Mouse (Mus musculus) cerebellum, adult 2 months (tissue): Measurements from ENCODE around the gene Mas1. TPM values are rescaled to one million over a fixed set of nuclear protein-coding genes. Genes with fewer than 3 reads are reported as not detected.
A peak's percentile ranks its signal among the peaks of the same experiment; 100 is the strongest.

Source experiments
- DNase-seq, 2 experiments: peaks; one replicate each; pipeline ENCODE4 v3.0.0; 2021
- H3K27ac ChIP-seq: fragments of 200-500 bp; 2 replicates; pipeline ENCODE4 v1.5.1; 2012; ENCODE audit warnings: low read length, control low read depth, inconsistent platforms; ENCODE audit not compliant: insufficient read depth
- H3K27me3 ChIP-seq: fragments of 200-500 bp; 2 replicates; pipeline ENCODE4 v1.6.1; 2012; ENCODE audit warnings: inconsistent platforms, mild to moderate bottlenecking, low read length, moderate library complexity; ENCODE audit not compliant: control insufficient read depth, insufficient read depth
- H3K4me1 ChIP-seq: fragments of 200-500 bp; 2 replicates; pipeline ENCODE4 v1.6.1; 2011; ENCODE audit warnings: low read length; ENCODE audit not compliant: control insufficient read depth, insufficient read depth
- H3K4me3 ChIP-seq: fragments of 200-500 bp; replicated peaks from 2 replicates; pipeline ENCODE3; 2011; ENCODE audit warnings: mild to moderate bottlenecking, low read depth, low read length, control low read depth; ENCODE audit not compliant: insufficient read depth
- CTCF ChIP-seq: fragments of 200-500 bp; IDR thresholded peaks from 2 replicates; pipeline ENCODE4 v1.5.1; 2011; ENCODE audit warnings: low read depth, mild to moderate bottlenecking, control low read depth, low read length, moderate library complexity, borderline replicate concordance; ENCODE audit not compliant: insufficient read depth
- POLR2A ChIP-seq: fragments of 200-500 bp; IDR thresholded peaks from 2 replicates; pipeline ENCODE4 v1.6.1; 2011; ENCODE audit warnings: low read length, control low read depth, borderline replicate concordance; ENCODE audit not compliant: insufficient read depth
- WGBS: fragments of 180-500 bp; shearing (Covaris S2); methylation state at CpG from one replicate; pipeline ENCODE4 v1.1.7; 2018; 5-methylcytosine and 5-hydroxymethylcytosine counted together
- polyA plus RNA-seq: library from polyadenylated mRNA; depleted of rRNA; stranded (reverse); fragments of >200 nt; gene quantifications from 2 replicates; pipeline ENCODE4 v1.2.3, GENCODE M21; 2012; rRNA removed

The Mas1 gene
- 0.25 and 0.44 TPM in 2 replicates for polyA plus RNA-seq

DNA sequence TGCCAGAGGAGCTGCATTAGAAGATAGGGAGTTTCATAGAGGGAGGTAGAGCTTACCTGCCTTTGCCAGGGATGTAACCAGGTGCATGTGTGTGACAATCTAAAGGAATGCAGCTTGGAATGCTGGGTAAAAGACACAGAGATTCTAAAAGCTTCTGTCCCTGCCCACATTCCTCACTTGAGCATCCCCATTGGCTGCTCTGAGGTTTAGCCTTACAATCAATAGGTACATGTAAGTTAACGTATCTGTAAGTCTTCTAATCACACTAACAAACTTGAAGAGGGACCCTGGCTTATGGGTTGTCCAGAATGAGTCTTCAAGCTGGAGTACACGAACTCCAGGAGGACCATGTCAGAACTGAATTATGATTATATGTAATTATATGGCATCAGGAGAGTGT lies at the start of gene Mas1:
Gene Mas1, minus strand, starts transcription at position 101 of the 400 bp plus-strand sequence.
- no peak for DNase-seq
- TF ChIP-seq CTCF (no peak), POLR2A (no peak)
- Histone ChIP-seq H3K27me3 (no peaks in the 10 kb centered on the region; the same call in 1 of the 2 replicates), H3K4me3 (no peak within 1 kb of the TSS), H3K4me1 (peaks cover 14% of the 10 kb centered on the region), H3K27ac (no peak within 1 kb of the TSS)
- WGBS: 76% methylated on average over 2 of the region's 2 CpGs

- Histone ChIP-seq H3K4me1 (no peaks in the 10 kb centered on the region), H3K4me3 (peak overlapping the region; percentile 91), H3K27ac (peak overlapping the region; percentile 71), H3K27me3 (no peaks in the 10 kb centered on the region)
- under 1% methylated on average over 40 of the region's 40 CpGs for WGBS
- no peak for DNase-seq
- TF ChIP-seq CTCF (no peak), POLR2A (no peak)
Observed at GRCm38 (mm10) chr17:12916588-12917380, 48.8 kb upstream of the Mas1 start.

DNA sequence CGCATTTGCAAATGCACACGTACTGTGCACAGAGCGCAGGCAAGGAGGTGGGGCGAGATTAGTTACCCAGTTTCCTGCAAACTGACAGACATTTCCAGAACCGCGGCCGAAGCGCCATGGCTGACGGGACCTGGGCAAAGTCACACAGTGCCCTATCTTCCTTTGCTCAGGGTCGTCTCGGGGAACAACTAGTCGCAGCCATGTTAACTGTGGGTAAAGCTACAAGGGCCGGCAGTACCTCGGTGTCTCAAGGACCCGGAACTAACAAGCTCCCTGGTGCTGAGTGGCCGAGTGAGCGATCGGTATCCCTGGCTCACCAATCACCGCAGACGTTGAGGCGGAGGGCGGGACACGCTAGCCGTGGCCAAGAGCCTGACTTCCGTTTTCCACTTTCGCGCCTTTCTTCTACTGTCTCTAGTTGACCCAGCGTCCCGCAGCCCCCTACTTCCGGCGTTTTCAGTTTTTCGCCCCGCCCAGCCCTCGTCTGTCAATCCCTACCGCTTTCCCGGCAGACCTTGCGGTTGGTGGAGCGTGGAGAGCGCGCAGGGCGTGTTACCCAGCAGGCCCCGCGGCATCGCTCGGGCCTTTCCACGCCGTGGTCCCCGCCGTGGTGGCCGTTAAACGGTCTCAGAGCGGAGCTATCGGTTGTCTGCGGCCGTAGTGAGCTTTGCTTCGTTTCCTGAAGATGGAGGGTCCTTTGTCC lies 48.1 kb upstream of the Mas1 start, which contains the start of gene Mrpl18:
Gene Mrpl18, minus strand, starts transcription at position 465 of the 703 bp plus-strand sequence.
- H3K4me3 ChIP-seq: peak within 1 kb of the TSS; percentile 96
- peak; percentile 98 to 100 for DNase-seq
- under 1% methylated on average over 56 of the region's 56 CpGs for WGBS
- H3K27ac ChIP-seq: peak within 1 kb of the TSS; percentile 71
- no peaks in the 10 kb centered on the region for H3K4me1 ChIP-seq
- H3K27me3 ChIP-seq: no peaks in the 10 kb centered on the region
- TF ChIP-seq CTCF: no peak
- TF ChIP-seq POLR2A: peak; percentile 74

DNA sequence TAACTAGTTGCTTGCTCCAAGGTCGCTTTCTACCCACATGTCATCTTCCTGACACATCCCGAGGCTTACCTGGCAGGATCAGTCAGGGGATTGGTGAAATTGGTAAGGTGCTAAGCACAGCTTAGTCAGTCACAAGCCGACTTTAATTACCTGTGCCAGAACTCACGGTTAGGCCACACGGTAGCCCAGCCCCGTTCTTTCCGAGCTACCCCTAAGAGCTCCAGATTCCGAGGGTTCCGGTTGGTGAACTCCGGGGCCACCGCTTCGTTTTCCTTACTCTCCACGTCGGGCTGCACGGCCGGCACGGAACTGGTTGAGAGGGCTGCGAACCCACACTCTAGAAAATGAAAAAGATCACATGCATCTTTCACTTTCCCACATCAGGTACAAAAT lies 47.5 kb upstream of the Mas1 start, which contains the start of gene Tcp1:
Gene Tcp1, plus strand, starts transcription at position 214 of the 393 bp plus-strand sequence.
- no peak for TF ChIP-seq POLR2A
- no peak for TF ChIP-seq CTCF
- Histone ChIP-seq H3K4me3 (peak within 1 kb of the TSS; percentile 96), H3K27ac (peak within 1 kb of the TSS; percentile 71), H3K4me1 (no peaks in the 10 kb centered on the region), H3K27me3 (no peaks in the 10 kb centered on the region)
- under 1% methylated on average over 18 of the region's 18 CpGs for WGBS
- no peak for DNase-seq

DNA sequence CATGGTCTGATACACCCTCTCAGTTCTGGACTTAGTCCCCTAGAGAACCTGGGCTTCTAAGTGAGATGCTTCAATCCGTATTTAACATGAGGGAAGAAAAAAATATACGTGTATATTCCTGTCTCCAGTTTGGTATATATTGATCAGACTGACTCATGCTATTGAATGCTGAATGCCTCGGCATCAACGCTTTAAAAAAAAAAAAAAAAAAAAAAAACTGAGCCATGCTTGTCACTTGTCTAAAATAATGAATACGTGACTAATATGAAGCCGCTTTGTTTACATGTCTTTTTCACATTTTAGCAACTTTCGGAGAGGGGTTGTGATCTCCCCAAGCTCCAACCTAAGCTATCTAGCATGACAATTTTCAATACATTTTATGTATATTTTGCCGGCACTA lies 42.4 kb upstream of the Mas1 start:
- Histone ChIP-seq H3K4me3 (no peak overlapping the region), H3K4me1 (no peaks in the 10 kb centered on the region), H3K27me3 (no peaks in the 10 kb centered on the region), H3K27ac (no peak overlapping the region)
- 83% methylated on average over 8 of the region's 8 CpGs for WGBS
- no peak for DNase-seq
- TF ChIP-seq POLR2A (no peak), CTCF (no peak)

DNA sequence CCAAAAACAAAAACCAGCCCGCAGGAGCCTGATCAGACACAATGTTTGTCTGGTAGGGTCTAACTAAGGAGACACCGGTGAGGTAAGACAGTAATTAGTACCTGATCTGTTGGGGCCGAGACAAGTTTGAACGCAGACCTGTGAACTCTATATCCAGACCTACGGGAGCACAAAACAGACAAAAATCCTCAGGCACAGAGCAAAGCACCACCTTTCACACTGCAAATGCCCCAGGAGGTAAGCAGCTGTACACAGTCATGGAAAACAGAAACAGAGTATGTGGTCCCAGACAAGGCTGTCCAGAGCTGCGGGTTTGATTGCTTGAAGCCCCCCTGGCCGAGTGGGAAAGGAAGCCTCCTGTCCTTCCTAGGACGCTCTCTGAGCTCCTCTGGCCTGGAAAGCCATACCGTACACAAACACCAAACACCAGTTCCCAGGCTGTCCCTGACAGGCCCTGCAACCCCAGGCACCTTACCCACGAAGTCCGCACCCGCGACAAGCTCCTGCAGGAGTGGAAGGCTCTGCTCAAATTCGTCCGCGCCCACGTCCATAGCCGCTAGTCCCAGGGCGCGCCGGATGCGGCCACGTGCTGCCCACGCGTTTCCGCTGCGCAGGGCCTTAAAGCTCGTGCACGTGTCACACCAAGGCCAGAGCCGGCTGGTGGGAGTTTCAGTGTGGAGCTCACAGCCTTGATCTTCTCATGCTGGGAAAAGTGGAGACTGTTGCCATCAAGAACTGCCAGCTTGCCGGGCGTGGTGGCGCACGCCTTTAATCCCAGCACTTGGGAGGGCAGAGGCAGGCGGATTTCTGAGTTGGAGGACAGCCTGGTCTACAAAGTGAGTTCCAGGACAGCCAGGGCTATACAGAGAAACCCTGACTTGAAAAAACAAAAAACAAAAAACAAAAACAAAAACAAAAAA lies 41.7 kb upstream of the Mas1 start, which contains the start of gene Pnldc1:
Gene Pnldc1, minus strand, starts transcription at position 870 of the 920 bp plus-strand sequence.
- H3K4me3 ChIP-seq: no peak within 1 kb of the TSS
- 82% methylated on average over 35 of the region's 35 CpGs for WGBS
- TF ChIP-seq CTCF (no peak), POLR2A (no peak)
- H3K4me1 ChIP-seq: no peaks in the 10 kb centered on the region
- no peaks in the 10 kb centered on the region for H3K27me3 ChIP-seq
- no peak for DNase-seq
- no peak within 1 kb of the TSS for H3K27ac ChIP-seq

DNA sequence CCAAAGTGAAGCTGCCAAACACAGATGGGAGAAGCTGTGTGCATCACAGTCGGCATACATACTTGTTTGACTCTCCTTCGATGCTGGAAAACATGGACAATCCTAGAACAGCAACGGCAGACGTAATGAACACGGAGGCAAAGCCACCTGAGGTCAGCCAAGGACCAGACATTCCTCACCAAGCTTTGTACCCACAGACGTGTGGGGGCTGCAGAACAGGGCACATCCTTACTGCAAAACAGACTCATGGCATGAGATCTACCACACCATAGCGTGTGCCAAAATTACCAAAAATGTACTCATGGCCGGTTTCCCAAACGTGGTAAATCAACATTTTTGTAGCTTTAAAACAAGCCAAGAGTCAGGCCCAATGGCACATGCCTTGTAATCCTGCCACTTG lies 38.5 kb upstream of the Mas1 start:
- Histone ChIP-seq H3K27ac (no peak overlapping the region), H3K4me3 (no peak overlapping the region), H3K27me3 (no peaks in the 10 kb centered on the region), H3K4me1 (no peaks in the 10 kb centered on the region)
- no peak for DNase-seq
- TF ChIP-seq CTCF (no peak), POLR2A (no peak)
- WGBS: 85% methylated on average over 9 of the region's 9 CpGs
